Mouse (Mus musculus) right cerebral cortex, adult 2 months (tissue): Measurements from ENCODE around the gene St7.
A peak's percentile ranks its signal among the peaks of the same experiment; 100 is the strongest.

Experiments used
- DNase-seq, 2 experiments: peaks; one replicate each; pipeline ENCODE4 v3.0.0; 2021 to 2022; ENCODE audit warnings: low spot score in 2 of 2

St7 gene

DNA sequence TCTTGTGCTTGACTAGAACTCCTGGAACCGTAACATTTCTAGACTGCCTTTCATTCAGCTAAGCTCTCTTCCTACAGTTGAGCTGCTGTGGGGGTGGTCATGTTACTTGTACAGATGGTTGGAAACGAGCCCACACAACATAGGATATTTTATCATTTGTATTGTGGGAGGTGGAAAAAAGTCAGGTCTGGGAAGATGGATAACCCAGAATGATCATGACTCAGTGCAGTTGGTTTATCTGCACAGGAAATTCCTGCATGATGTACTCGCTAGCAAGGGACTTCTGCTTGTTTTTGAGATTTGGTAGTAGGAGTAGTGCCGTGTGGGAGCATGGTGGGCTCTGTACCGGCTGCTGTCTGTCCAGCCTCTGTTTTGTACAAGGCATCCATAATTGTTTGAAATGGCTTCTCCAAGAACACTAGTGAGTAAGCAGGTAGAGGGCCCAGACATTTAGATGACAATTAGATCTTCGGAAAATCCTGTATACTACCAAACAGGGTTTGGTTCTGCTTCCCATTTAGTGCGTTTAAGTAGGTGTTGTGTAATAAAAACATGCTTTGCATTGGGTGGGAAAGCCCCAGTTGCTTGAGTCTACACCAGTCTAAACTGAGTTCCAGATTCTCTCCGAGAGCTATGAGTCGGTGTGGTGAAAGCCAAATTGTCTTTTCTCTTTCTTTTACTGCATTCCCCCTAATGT, 71.4 kb downstream of the St7 start:
- peak; percentile 70 to 77 for DNase-seq

DNA sequence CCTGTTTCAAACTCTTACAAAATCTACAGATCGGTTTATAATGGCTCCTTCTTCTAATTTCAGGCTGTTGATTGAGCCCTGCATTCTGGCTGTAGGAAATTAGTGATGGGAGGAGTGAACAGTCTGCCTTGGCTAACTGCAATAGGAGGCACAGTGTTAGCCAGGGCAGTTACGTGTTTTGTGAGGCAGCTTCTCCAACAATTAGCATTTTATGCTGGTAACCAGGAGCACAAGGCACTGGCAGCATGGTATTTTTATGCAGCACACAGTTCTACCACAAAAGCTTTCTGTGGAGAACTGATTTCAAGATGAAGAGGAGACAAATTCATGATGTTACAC, 71.9 kb downstream of the St7 start:
- no peak for DNase-seq

DNA sequence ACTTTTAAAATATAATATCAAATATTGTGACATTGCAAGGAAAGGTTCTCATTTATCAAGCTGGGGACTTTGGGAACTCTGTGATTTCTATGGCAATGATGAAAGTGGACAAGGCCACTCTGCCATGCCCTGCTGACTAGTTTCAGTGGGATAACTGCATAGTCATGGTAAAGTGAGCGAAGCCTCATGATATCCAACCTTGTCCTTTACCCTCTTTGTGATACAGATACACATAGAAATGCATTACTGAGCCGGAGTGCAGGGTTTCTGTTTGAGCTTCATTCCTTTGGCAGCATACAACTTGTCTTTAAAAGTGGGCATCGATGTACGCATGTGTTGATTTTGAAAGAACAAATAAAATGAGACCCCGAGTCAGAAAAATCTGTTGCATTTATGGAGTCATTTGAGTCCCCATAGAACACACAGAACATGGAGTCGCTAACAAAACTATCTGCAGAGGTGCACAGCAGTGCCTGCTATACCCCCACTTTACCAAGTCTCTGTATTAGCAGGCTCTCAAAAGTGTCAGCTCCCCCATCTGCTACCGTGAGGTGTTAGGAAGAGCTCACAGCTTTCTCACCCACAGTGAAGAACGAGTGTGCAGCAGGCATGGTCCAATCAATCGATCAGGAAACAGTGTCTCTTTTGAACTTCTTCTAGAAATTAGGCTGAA, 77.4 kb downstream of the St7 start:
- DNase-seq: no peak

- DNase-seq: no peak
Observed at GRCm38 (mm10) chr6:17770645-17771345, 78.1 kb downstream of the St7 start.

DNA sequence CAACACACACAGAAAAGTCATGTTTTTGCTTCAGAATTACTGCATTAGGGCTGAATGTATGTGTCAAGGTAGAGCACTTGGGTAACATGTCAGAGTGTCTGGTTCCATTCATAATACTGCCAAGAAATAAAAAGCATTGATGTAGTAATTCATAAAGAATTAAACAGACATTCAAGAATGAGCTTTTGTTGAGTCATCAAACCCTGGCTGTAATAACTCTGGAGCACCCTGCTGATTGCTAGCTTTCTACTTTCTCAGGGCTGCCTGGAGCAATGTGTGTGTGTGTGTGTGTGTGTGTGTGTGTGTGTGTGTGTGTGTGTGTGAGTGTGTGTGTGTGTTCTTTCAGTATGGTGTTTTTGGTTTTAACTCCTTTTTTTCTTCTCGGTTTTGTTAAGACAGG, 78.7 kb downstream of the St7 start:
- DNase-seq: no peak

DNA sequence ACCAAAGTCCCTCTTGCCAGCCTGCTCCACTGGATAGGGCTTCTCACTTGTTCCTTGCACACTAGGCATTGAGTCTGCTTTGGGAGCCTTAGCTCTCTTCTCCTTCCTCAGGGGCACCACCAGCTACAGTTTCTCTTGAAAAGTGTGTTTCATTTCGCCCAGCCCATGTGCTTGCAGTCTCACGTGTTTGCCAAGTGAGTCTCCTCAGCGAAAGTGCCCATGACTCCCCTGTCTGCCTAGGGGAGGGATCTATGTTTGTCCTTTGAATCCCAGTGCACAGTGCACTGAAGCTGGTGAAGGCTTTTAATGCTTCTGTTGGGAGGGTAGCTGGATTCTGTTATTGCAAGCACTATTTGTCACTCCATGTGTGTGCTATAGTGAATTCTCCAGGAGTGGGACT, 79.8 kb downstream of the St7 start:
- no peak for DNase-seq

GRCm38 (mm10) chr6:17776041-17776440, 83.3 kb downstream of the St7 start:
- no peak for DNase-seq

GRCm38 (mm10) chr6:17777018-17777799, 84.5 kb downstream of the St7 start:
- DNase-seq: no peak

DNA sequence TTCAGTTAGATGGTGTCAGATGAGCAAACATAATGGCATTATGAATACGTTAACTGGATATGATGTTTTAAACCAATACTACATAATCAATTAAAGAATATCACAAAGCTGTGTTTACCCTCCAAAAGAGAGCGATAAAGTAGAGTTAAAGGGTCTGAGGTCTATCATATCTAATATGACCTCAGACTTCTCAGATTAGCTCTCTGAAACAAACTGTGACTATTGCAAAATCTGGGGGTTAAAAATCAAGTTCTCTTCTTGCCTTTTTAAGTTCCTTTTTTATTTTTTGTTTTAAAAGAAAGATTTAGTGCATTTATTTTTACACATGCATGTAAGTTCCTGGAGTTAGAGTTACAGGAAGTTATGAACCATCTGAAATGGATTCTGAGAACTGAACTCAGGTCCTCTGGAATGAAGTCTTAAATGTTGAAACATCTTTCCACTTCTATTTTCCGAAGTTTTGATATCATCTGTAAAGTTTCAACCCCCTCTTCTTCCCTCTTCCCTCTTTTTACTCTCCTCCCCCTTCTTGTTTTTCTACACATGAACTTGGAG, 86.0 kb downstream of the St7 start:
- DNase-seq: no peak

DNA sequence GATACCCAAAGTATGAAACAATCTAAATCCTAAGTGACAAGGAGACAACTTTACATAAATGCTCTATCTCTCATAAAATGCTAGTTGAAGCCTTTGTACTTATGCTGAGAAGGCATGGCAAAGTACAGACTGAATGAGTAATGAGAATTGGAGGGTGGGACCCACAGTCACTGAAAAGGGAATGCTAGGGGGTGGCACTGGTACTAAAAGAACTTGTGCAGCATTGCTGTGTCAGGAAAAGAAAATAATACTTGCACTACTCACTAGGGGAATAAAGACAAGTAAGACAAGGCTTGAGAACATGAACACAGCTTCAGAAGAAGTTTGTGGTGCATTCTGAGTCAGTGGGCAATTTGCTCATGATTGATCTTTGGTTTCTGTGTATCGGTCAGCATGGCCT, 90.8 kb downstream of the St7 start:
- DNase-seq: no peak

GRCm38 (mm10) chr6:17784523-17784922, 91.8 kb downstream of the St7 start:
- DNase-seq: no peak

GRCm38 (mm10) chr6:17785248-17785647, 92.5 kb downstream of the St7 start:
- no peak for DNase-seq

DNA sequence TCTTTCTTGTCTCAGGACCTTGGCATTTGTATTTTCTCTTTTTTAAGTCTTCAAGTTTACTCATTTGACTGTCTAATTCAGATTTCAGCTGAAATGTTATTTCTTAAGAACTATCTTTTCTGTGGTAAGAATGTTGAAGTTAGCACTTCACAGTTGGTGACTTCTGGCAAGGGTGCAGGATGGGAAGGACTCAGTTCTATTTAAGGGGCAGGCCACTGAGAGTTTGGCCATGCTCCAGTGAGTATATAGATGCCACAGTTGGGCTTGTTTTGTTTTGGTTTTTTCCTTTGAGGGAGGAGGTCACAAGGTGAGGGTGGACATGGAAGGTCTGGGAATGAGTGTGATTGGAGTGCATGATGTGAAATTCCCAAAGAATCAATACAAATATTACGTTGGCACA, 95.1 kb downstream of the St7 start:
- DNase-seq: no peak

DNA sequence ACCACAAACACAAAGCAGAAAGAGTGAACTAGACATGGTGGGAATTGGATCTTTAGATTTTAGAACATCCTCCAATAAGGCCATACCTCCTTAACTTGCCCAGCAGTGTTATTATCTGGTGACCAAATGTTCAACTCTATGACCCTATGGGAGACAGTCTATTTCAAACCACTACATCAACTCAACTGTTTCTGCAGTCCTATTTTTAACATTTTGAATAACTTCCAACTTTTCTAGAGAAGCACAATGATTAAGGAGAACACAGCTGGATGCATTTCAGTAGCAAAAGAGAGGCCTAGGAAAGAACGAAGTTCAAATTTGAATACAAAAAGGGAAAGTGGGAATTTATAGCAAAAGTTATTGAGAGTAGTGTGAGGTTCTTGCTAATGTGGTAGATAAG, 97.5 kb downstream of the St7 start:
- DNase-seq: no peak

DNA sequence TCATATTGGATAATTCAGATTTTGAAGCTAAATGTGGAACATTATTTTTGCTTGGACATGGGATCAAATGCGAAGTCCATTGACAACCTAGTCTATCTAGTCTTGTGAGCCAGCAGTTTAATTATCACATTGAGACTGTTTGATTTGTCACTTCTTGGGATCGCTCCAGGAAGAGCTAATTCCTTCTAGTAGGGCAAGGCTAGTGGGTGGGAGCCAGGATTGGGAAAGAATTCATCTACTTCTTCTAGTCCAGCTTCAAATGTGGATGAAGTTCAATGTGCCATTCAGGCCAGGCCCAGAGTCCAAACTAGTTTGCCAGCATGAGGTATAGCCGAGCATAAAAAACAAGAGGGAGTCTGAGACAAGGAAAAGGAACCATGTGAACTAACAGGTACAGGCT, 100.7 kb downstream of the St7 start:
- DNase-seq: no peak

- no peak for DNase-seq
Observed at GRCm38 (mm10) chr6:17797271-17797713, 104.6 kb downstream of the St7 start.

GRCm38 (mm10) chr6:17800694-17801093, 108.0 kb downstream of the St7 start:
- DNase-seq: no peak

DNA sequence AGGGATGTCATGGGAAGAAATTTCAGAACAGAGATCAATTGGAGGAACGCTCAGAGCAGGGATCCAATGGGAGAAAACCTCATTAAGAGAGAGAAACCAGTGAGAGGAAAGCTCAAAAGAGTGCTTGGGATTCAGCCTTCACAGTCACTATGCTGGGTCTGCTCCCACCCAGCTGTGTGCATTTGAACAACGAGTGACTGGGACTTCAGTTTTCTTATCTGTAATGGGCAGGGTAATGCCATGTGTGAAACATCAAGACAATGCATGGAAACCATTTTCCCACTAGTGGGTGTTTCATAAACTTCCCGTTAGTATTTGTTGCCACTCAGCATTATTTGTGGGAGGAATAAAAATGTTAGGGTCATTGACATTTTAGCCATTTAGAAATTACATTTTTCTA, 111.7 kb downstream of the St7 start:
- no peak for DNase-seq

DNA sequence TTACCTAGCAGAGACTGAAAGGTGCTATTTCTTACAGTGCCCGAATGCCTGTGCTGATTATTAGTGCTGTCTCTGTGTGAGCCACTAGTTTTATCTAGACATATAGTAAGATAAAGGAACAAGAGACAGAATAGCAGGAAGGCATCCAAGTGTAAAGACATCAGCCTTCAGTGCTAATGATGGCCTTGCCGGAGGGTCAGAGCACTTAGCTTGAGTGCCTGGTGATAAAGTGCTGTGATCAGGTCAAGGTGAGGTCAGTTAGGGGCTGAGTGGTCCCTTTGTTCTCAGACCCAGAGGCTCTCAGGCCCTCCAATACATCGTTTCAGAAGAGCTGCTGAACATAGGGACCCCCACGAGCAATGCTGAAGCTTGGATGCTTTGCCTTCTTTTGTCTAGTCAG, 113.8 kb downstream of the St7 start:
- no peak for DNase-seq

GRCm38 (mm10) chr6:17811063-17811462, 118.3 kb downstream of the St7 start:
- no peak for DNase-seq

DNA sequence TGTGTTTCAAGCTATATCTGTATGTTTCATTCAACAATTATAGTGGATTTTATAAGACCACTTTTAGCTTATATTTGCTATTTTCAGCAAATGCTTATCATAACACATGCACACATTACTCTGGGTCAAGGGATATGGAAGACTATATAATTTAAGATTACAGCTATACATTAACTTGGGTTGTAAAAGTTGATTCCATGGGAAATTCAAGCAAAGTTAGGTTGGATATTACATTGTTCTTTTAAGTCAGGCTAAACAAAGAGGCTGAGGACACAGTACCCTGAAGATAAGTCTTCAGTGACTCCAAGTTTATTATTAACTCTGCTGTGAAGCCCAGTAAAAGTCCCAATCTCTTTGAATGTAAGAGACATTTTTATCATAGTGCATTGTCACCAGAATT, 118.8 kb downstream of the St7 start:
- no peak for DNase-seq

DNA sequence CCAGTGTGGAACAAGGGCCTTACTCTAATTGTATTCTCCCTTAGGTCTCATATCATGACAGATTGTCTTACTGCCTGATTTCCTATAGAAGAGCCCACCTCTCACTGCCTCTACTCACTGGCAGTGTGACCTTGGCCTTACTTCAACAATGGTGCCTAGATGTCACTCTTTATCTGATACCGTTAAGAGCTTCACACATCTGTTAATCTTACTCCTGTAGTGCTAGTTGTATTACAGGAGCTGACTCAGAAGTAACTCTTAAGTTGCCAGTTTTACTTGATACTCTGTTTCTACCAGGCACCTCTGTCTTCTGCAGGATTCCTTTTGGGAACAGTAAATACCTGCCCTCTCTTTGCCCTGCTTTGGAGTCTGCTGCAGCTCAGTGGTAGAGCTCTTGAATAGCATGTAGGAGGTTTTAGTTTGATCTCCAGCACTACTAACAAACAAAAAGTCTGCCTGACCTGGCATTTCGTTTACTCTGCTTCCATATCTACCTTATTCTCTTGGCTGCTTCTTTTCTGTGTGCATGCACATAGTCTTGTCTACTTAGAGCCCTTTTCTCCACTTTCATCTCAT, 121.4 kb downstream of the St7 start:
- no peak for DNase-seq
